Mouse (Mus musculus): Measurements from ENCODE around the gene Wdr4.

Gene Wdr4

GRCm38 (mm10) chr17:31445061-31445731 is 74.6 kb downstream of the Wdr4 start:
- DNase-seq (ENCODE audit: low spot score): peak; percentile 77

Measured in embryo, embryonic 10 days (tissue).